Mouse (Mus musculus) embryonic fibroblast, embryonic 13.5 days (primary cell): ENCODE measurements around the gene Ascc2.

Source experiments
- CTCF ChIP-seq: IDR thresholded peaks from 2 replicates; pipeline ENCODE4 v1.5.1; 2011; ENCODE audit warnings: mild to moderate bottlenecking, control low read depth, low read length, moderate library complexity, borderline replicate concordance; ENCODE audit not compliant: insufficient read depth
- POLR2A ChIP-seq: IDR thresholded peaks from 2 replicates; pipeline ENCODE4 v1.6.1; 2011; ENCODE audit warnings: low read depth, mild to moderate bottlenecking, control low read depth, low read length, moderate library complexity

GRCm38 (mm10) chr11:4685510-4685909 lies 48.0 kb downstream of the Ascc2 start:
- TF ChIP-seq POLR2A (no peak), CTCF (no peak)
